Mouse (Mus musculus): ENCODE results near the gene Tmem132d. TPM values are rescaled to one million over a fixed set of nuclear protein-coding genes. Genes with fewer than 3 reads are reported as not detected.

Gene Tmem132d
- polyA plus RNA-seq (2014; fragmentation: Nextera tagmentation; extraction: Ambion mirVana) = 0.11 and 0.19 TPM in 2 replicates

GRCm38 (mm10) chr5:128432916-128433315 lies at the start of gene Tmem132d:
Gene Tmem132d, minus strand, starts transcription at chr5:128433077.
- Histone ChIP-seq H3K9ac (replicated peaks; ENCODE audit: low read depth, low read length) (no peak within 1 kb of the TSS), H3K4me2 (replicated peaks; ENCODE audit: low read depth, low read length) (peak within 1 kb of the TSS; percentile 50), H3K27me3 (ENCODE audit: control insufficient read depth, insufficient read depth, low read length) (peaks cover 35% of the 10 kb centered on the region), H3K36me3 (ENCODE audit: control insufficient read depth, insufficient read depth, low read length) (no peaks in the 10 kb centered on the region), H3K4me1 (ENCODE audit: control insufficient read depth, insufficient read depth, low read length) (no peaks in the 10 kb centered on the region), H3K27ac (ENCODE audit: low read length) (no peak within 1 kb of the TSS), H3K9me3 (ENCODE audit: control insufficient read depth, low read depth, low read length) (no peaks in the 10 kb centered on the region), H3K4me3 (ENCODE audit: low read depth, low read length) (peak within 1 kb of the TSS; percentile 25)
- WGBS = 1% methylated on average over 37 of the region's 40 CpGs
- no peak for ATAC-seq (ENCODE audit: insufficient number of reproducible peaks, insufficient read depth, low FRiP score, low read depth)

- Histone ChIP-seq H3K9me3 (ENCODE audit: control insufficient read depth, low read depth, low read length) (no peaks in the 10 kb centered on the region), H3K4me2 (replicated peaks; ENCODE audit: low read depth, low read length) (no peak overlapping the region), H3K9ac (replicated peaks; ENCODE audit: low read depth, low read length) (no peak overlapping the region), H3K4me1 (ENCODE audit: control insufficient read depth, insufficient read depth, low read length) (no peaks in the 10 kb centered on the region), H3K27ac (ENCODE audit: low read length) (no peak overlapping the region), H3K27me3 (ENCODE audit: control insufficient read depth, insufficient read depth, low read length) (peaks cover 5% of the 10 kb centered on the region), H3K36me3 (ENCODE audit: control insufficient read depth, insufficient read depth, low read length) (no peaks in the 10 kb centered on the region), H3K4me3 (ENCODE audit: low read depth, low read length) (no peak overlapping the region)
- 83% methylated on average over 6 of the region's 6 CpGs for WGBS
- no peak for ATAC-seq (ENCODE audit: insufficient number of reproducible peaks, insufficient read depth, low FRiP score, low read depth)
Measured at GRCm38 (mm10) chr5:128480816-128481215, 47.9 kb upstream of the Tmem132d start.

DNA sequence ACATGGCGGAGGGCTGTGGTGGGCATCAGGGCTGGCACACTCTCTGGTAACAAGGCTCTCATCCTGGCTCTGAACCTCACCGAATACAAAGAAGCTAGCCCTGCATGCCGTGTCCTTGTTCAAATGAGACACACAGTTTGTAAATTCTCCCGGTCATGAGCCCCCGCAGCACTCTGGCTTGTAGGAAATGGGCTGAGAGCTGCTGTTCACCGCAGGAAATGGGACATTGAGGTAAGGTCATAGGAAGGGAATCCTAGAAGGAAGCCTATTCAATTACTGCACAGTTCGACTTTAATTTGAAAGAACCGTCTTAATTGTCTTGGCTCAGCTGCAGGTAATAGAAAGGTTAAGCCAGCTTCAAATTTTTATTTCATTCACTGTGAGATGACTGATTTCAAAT lies 42.5 kb upstream of the Tmem132d start:
- H3K4me2 ChIP-seq (replicated peaks; ENCODE audit: low read depth, low read length) = no peak overlapping the region
- no peak overlapping the region for H3K4me3 ChIP-seq (ENCODE audit: low read depth, low read length)
- H3K27ac ChIP-seq (ENCODE audit: low read length) = no peak overlapping the region
- no peak overlapping the region for H3K9ac ChIP-seq (replicated peaks; ENCODE audit: low read depth, low read length)
- H3K9me3 ChIP-seq (ENCODE audit: control insufficient read depth, low read depth, low read length) = no peaks in the 10 kb centered on the region
- no peaks in the 10 kb centered on the region for H3K27me3 ChIP-seq (ENCODE audit: control insufficient read depth, insufficient read depth, low read length)
- no peaks in the 10 kb centered on the region for H3K4me1 ChIP-seq (ENCODE audit: control insufficient read depth, insufficient read depth, low read length)
- WGBS = 81% methylated on average over 8 of the region's 8 CpGs
- no peak for ATAC-seq (ENCODE audit: insufficient number of reproducible peaks, insufficient read depth, low FRiP score, low read depth)
- no peaks in the 10 kb centered on the region for H3K36me3 ChIP-seq (ENCODE audit: control insufficient read depth, insufficient read depth, low read length)

DNA sequence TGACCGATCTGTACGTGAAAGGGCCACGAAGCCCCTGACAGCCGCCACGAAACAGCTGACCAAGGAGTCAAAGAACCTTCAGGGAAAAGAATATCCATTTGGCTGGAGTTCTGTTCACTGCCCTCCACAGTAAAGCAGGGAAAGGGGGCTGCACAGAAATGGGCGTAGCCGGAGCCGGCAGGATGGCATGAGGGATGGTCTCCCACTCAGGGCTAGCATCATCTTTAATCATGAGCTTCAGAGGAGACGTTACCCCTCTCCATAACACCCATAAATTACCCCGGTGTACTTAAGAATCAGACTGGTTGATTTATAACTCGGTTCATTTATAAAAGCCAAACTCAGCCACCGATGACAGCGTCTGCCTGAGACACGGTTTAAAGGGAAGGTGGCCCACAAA lies 36.9 kb upstream of the Tmem132d start:
- 41% methylated on average over 14 of the region's 14 CpGs for WGBS
- Histone ChIP-seq H3K36me3 (ENCODE audit: control insufficient read depth, insufficient read depth, low read length) (no peaks in the 10 kb centered on the region), H3K27me3 (ENCODE audit: control insufficient read depth, insufficient read depth, low read length) (no peaks in the 10 kb centered on the region), H3K9ac (replicated peaks; ENCODE audit: low read depth, low read length) (no peak overlapping the region), H3K9me3 (ENCODE audit: control insufficient read depth, low read depth, low read length) (no peaks in the 10 kb centered on the region), H3K4me1 (ENCODE audit: control insufficient read depth, insufficient read depth, low read length) (no peaks in the 10 kb centered on the region), H3K4me2 (replicated peaks; ENCODE audit: low read depth, low read length) (no peak overlapping the region), H3K27ac (ENCODE audit: low read length) (no peak overlapping the region), H3K4me3 (ENCODE audit: low read depth, low read length) (no peak overlapping the region)
- no peak for ATAC-seq (ENCODE audit: insufficient number of reproducible peaks, insufficient read depth, low FRiP score, low read depth)

- H3K9me3 ChIP-seq (ENCODE audit: control insufficient read depth, low read depth, low read length) = no peaks in the 10 kb centered on the region
- WGBS = 15% methylated on average over 9 of the region's 9 CpGs
- ATAC-seq (ENCODE audit: insufficient number of reproducible peaks, insufficient read depth, low FRiP score, low read depth) = no peak
- no peaks in the 10 kb centered on the region for H3K27me3 ChIP-seq (ENCODE audit: control insufficient read depth, insufficient read depth, low read length)
- no peak overlapping the region for H3K4me3 ChIP-seq (ENCODE audit: low read depth, low read length)
- no peak overlapping the region for H3K4me2 ChIP-seq (replicated peaks; ENCODE audit: low read depth, low read length)
- H3K36me3 ChIP-seq (ENCODE audit: control insufficient read depth, insufficient read depth, low read length) = no peaks in the 10 kb centered on the region
- H3K4me1 ChIP-seq (ENCODE audit: control insufficient read depth, insufficient read depth, low read length) = no peaks in the 10 kb centered on the region
- no peak overlapping the region for H3K9ac ChIP-seq (replicated peaks; ENCODE audit: low read depth, low read length)
- no peak overlapping the region for H3K27ac ChIP-seq (ENCODE audit: low read length)
Measured at GRCm38 (mm10) chr5:128464514-128464913, 31.6 kb upstream of the Tmem132d start.

- WGBS = 37% methylated on average over 3 of the region's 3 CpGs
- no peak for ATAC-seq (ENCODE audit: insufficient number of reproducible peaks, insufficient read depth, low FRiP score, low read depth)
Measured at GRCm38 (mm10) chr5:128460605-128461004, 27.7 kb upstream of the Tmem132d start.

GRCm38 (mm10) chr5:128455732-128456131 lies 22.9 kb upstream of the Tmem132d start:
- H3K4me2 ChIP-seq (replicated peaks; ENCODE audit: low read depth, low read length) = no peak overlapping the region
- ATAC-seq (ENCODE audit: insufficient number of reproducible peaks, insufficient read depth, low FRiP score, low read depth) = no peak
- H3K27me3 ChIP-seq (ENCODE audit: control insufficient read depth, insufficient read depth, low read length) = no peaks in the 10 kb centered on the region
- no peaks in the 10 kb centered on the region for H3K9me3 ChIP-seq (ENCODE audit: control insufficient read depth, low read depth, low read length)
- WGBS = 72% methylated on average over 12 of the region's 12 CpGs
- H3K4me1 ChIP-seq (ENCODE audit: control insufficient read depth, insufficient read depth, low read length) = no peaks in the 10 kb centered on the region
- H3K9ac ChIP-seq (replicated peaks; ENCODE audit: low read depth, low read length) = no peak overlapping the region
- H3K27ac ChIP-seq (ENCODE audit: low read length) = no peak overlapping the region
- no peak overlapping the region for H3K4me3 ChIP-seq (ENCODE audit: low read depth, low read length)
- no peaks in the 10 kb centered on the region for H3K36me3 ChIP-seq (ENCODE audit: control insufficient read depth, insufficient read depth, low read length)

More at GRCm38 (mm10) chr5:128460605-128461004, 27.7 kb upstream of the Tmem132d start:
- no peak overlapping the region for H3K4me2 ChIP-seq (replicated peaks; ENCODE audit: low read depth, low read length)
- no peak overlapping the region for H3K27ac ChIP-seq (ENCODE audit: low read length)
- no peak overlapping the region for H3K4me3 ChIP-seq (ENCODE audit: low read depth, low read length)
- no peaks in the 10 kb centered on the region for H3K36me3 ChIP-seq (ENCODE audit: control insufficient read depth, insufficient read depth, low read length)
- H3K9ac ChIP-seq (replicated peaks; ENCODE audit: low read depth, low read length) = no peak overlapping the region
- no peaks in the 10 kb centered on the region for H3K27me3 ChIP-seq (ENCODE audit: control insufficient read depth, insufficient read depth, low read length)
- no peaks in the 10 kb centered on the region for H3K4me1 ChIP-seq (ENCODE audit: control insufficient read depth, insufficient read depth, low read length)
- H3K9me3 ChIP-seq (ENCODE audit: control insufficient read depth, low read depth, low read length) = no peaks in the 10 kb centered on the region

DNA sequence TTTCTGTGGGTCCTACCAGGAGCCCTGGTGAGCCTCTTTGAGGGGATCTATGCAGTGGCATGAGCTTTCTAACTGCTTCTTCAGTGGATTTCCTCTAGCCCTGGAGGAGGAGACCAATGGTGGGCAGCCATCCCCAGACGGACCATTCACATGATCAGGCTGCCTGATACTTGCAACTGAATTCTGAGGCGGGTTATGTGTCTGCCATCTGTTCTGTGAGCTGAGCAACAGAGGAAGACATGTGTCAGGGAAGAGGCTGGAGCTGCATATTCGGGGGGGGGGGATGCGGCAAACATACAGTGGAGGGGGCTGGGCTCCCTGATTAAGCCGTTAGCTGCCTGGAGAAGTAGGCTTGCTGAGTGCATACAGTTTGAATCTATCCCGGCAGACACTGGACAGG lies 19.3 kb upstream of the Tmem132d start:
- no peak for ATAC-seq (ENCODE audit: insufficient number of reproducible peaks, insufficient read depth, low FRiP score, low read depth)
- WGBS = 37% methylated on average over 6 of the region's 6 CpGs

DNA sequence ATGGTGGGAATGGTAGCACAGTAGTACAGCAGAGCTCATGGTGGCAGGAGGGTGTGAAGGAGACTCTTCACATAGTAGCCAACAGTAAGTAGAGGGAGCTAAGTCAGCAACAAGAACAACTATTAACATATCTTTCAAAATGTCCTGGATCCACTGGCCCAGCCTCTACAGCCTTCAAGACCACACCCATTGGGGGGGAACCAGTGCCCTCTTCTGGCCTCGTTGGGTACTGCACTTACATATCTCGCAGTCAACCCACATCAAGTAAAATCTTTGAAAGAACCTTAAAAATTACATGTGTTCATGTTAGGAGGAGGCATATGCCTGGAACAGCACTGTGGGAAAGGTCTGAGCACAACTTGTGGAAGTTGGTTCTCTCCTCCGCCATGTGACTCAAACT lies 17.9 kb upstream of the Tmem132d start:
- H3K9me3 ChIP-seq (ENCODE audit: control insufficient read depth, low read depth, low read length) = no peaks in the 10 kb centered on the region
- H3K36me3 ChIP-seq (ENCODE audit: control insufficient read depth, insufficient read depth, low read length) = no peaks in the 10 kb centered on the region
- no peaks in the 10 kb centered on the region for H3K4me1 ChIP-seq (ENCODE audit: control insufficient read depth, insufficient read depth, low read length)
- no peaks in the 10 kb centered on the region for H3K27me3 ChIP-seq (ENCODE audit: control insufficient read depth, insufficient read depth, low read length)
- H3K4me2 ChIP-seq (replicated peaks; ENCODE audit: low read depth, low read length) = no peak overlapping the region
- no peak overlapping the region for H3K4me3 ChIP-seq (ENCODE audit: low read depth, low read length)
- no peak overlapping the region for H3K9ac ChIP-seq (replicated peaks; ENCODE audit: low read depth, low read length)
- 78% methylated on average over 3 of the region's 3 CpGs for WGBS
- ATAC-seq (ENCODE audit: insufficient number of reproducible peaks, insufficient read depth, low FRiP score, low read depth) = no peak
- H3K27ac ChIP-seq (ENCODE audit: low read length) = no peak overlapping the region

More for the DNA sequence above, 19.3 kb upstream of the Tmem132d start:
- H3K27ac ChIP-seq (ENCODE audit: low read length) = no peak overlapping the region
- H3K4me2 ChIP-seq (replicated peaks; ENCODE audit: low read depth, low read length) = no peak overlapping the region
- H3K27me3 ChIP-seq (ENCODE audit: control insufficient read depth, insufficient read depth, low read length) = no peaks in the 10 kb centered on the region
- H3K9ac ChIP-seq (replicated peaks; ENCODE audit: low read depth, low read length) = no peak overlapping the region
- H3K36me3 ChIP-seq (ENCODE audit: control insufficient read depth, insufficient read depth, low read length) = no peaks in the 10 kb centered on the region
- no peaks in the 10 kb centered on the region for H3K9me3 ChIP-seq (ENCODE audit: control insufficient read depth, low read depth, low read length)
- H3K4me3 ChIP-seq (ENCODE audit: low read depth, low read length) = no peak overlapping the region
- H3K4me1 ChIP-seq (ENCODE audit: control insufficient read depth, insufficient read depth, low read length) = no peaks in the 10 kb centered on the region
